Mouse (Mus musculus) ovary, postnatal 36 days (tissue): Measurements from ENCODE around the gene Rabl2.
A peak's percentile ranks its signal among the peaks of the same experiment; 100 is the strongest.

Source experiments
- DNase-seq: peaks from one replicate; pipeline ENCODE4 v3.0.0; 2022; ENCODE audit warnings: low spot score, mixed read lengths

Gene Rabl2

GRCm38 (mm10) chr15:89591723-89592455 is at the start of gene Rabl2:
Rabl2 (minus strand) TSS chr15:89591923.
- DNase-seq = peak; percentile 89

- DNase-seq = peak; percentile 31
Measured at GRCm38 (mm10) chr15:89623626-89623959, 31.9 kb upstream of the Rabl2 start.

GRCm38 (mm10) chr15:89622959-89623625 is 31.4 kb upstream of the Rabl2 start:
- no peak for DNase-seq

DNA sequence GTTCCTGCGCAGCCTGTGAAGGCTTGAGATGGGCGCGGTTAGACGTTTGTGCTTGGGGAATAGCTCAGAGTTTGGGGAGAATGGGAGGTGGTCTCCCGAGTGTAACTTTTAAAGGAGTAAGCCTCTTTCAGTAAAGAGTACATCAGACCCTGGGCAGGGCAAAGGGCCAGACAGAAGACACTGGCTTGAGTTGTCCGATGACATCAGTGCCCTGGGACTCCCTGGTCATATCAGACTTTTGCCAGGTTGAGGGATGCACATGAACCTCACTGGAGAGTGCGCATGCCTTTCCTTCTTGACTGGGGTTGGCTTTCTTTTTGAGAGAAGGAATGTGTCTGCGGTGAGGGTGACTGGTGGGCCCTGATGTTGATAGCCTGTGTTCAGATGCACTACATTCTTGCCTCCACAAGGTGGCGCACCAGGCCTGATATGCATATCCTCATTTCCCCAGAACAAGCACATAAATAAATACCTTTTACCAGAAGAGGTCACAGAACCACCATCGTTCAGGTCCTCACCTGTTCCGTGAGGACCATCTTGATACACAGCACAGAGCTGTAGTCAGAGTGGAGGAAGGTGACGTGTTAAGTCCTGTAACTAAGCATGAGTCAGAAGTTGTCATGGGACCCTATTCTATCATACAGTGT is 30.7 kb upstream of the Rabl2 start:
- no peak for DNase-seq

DNA sequence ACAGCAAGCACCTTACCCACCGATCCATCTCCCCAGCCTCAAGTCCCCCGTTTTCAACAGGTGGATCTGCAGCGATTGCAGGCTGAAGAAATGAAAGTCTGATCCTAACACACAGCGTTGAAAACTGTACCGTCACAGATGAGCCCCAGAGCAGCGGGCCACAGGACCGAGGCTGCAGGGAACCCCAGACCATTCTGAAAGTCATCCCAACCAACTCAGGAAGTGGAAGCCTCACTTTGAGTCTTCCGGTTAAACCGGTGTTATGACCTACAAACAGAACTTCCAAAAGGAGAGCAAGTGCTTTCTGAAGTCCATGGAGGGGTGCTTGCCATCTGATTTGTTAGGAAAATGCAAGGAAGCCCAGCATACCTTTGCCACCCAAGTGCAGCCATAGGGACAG is 16.2 kb upstream of the Rabl2 start:
- DNase-seq = no peak

GRCm38 (mm10) chr15:89607480-89607879 is 15.8 kb upstream of the Rabl2 start:
- no peak for DNase-seq

DNA sequence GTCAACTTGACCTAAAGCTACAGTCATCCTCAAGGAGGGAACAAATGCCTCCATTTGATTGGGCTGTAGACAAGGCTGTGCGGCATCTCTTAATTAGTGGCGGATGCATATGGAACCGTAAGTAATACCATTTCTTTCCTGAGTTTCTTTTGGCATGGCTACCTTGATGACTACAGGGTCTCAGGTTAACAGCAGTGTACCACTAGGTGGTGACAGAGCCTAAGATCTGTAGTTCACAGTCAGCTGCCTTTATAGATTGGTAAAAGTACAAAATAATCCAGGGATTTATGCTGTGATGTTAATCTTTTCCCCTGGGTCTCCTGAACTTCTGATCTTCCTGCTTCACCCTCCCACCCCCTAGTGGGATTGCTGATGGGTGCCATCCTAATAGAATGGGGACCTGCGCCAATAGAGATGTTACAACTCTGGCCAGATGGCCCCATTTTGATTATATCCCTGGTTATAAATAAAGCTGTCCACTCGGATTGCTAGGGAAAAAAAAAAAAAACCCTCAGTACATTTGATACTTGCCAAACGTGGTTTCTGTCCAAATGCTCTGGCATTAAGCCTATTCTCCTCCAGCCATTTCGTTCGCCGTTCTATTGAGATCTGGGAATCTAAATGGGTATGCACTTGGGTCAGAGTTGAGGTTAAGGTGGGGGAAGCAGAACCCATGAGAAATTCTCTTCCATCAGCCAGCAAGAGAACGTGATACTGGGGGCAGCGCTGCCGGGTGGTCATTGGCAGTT is 14.3 kb upstream of the Rabl2 start:
- DNase-seq = no peak

GRCm38 (mm10) chr15:89592548-89592947 is 825 bp upstream of the Rabl2 start:
- no peak for DNase-seq

DNA sequence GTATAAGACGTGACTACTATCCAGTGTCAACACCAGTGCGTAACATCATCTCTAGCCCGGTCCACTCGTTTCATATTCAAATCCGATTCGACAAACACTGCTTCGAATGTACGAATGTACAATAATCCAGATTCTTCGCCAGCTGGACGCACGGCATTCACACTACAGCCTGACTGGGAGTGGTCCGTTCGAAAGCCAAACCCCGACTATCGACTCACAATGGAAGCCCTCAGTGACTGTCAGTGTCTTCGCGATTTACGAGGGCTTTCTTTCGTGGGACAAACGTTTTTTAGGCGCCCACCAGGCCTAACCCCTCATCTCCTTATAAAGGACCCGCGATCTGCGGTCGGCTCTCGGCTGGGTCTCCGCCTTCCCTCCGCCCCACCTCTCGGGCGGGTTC is 406 bp downstream of the Rabl2 start:
- no peak for DNase-seq

GRCm38 (mm10) chr15:89589146-89589545 is 2.6 kb downstream of the Rabl2 start:
- DNase-seq = no peak

- no peak for DNase-seq
Measured at GRCm38 (mm10) chr15:89585631-89586030, 6.1 kb downstream of the Rabl2 start.

DNA sequence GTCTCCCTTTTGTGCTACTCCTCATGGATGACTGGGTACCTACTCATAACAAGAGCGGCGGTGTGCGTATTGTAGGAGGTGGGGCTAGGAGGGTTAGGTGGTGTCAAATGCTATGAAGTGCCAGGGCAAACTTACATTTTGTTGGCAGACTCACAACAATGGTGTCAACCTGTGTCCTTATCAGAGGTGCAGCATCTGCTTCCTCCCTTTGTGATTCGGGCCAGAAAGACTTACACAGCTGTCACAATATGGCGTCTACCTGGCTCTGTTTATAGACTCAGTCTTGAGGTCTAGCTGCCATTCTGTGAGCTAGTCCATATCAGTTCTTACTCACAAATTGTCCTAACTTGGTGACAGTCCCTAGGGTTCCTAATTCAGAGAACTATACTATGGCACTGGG is 6.6 kb downstream of the Rabl2 start:
- DNase-seq = no peak

DNA sequence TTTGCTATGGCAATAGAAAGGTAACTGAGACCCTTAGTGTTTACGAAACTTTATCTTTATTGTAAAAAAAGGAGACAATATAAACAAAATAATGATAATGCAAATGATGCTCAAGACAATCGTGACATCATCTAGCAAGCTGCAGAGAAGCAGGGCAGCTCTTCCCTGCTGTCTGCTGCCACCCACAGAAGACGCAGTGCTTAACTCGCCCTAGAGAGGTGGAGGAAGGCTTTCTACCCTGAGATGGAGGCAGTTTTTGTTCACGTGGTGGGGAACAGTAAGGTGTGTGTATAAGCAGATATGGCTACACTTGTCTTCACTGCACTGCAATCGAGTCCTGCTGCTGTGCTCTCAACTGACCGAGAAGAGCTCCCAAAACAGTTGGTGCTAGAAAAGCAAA is 9.2 kb downstream of the Rabl2 start:
- no peak for DNase-seq

DNA sequence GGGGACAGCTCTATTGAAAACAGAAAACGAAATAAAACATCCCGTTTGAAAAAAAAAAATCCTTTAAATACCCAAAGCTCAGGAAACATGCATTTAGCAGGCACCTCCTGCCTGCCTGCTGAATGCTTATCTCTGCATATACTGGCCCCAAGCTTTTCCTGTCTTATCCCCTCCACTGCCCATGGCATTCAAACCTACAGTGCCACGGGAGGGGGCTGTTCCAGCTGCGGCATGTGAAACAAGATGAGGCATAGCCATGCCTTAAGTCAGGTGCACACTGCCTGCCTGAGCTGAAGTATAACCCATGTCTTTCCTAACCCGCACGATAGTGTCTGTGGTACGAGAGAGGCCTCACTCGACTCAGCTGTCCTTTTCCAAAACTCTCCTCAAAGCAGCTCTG is 19.6 kb downstream of the Rabl2 start:
- no peak for DNase-seq

GRCm38 (mm10) chr15:89568114-89568513 is 23.6 kb downstream of the Rabl2 start, which contains the start of gene Acr:
Acr (plus strand) TSS chr15:89568326.
- no peak for DNase-seq

GRCm38 (mm10) chr15:89559202-89559731 is 32.5 kb downstream of the Rabl2 start:
- DNase-seq = no peak

GRCm38 (mm10) chr15:89557996-89558390 is 33.7 kb downstream of the Rabl2 start:
- no peak for DNase-seq

- DNase-seq = no peak
Measured at GRCm38 (mm10) chr15:89557179-89557995, 34.3 kb downstream of the Rabl2 start.

- no peak for DNase-seq
Measured at GRCm38 (mm10) chr15:89556401-89557178, 35.1 kb downstream of the Rabl2 start.

DNA sequence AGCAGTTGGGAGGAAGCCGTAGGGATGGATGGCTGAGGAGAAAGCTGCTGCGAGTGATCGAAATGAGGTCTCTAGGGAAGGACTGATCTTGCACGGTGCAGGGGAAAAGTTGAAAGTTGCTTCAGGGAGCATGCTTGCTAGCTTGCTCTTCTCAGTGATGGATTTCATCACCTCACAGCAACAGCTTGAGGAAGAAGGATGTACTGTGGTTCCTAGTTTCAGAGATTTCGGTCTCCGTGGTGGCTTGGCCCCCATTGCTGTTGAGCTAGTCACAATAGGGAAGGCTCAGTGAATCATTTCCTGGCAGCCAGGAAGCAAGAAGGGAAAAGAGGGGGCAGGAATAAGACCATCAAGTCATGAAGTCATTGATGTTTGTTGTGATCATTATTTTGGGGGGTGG is 36.1 kb downstream of the Rabl2 start:
- no peak for DNase-seq

GRCm38 (mm10) chr15:89551733-89552132 is 40.0 kb downstream of the Rabl2 start:
- no peak for DNase-seq
